Mouse (Mus musculus): ENCODE data around the gene Hnrnph1.

GRCm38 (mm10) chr11:50336126-50336525 lies 40.7 kb upstream of the Hnrnph1 start:
- TF ChIP-seq CTCF (conservative IDR thresholded peaks at IDR 0.05; ENCODE audit: low read length) (no peak), NANOG (IDR thresholded peaks at IDR 0.05; ENCODE audit: borderline replicate concordance, low read length) (no peak), POU5F1 (IDR thresholded peaks at IDR 0.05; ENCODE audit: borderline replicate concordance, low read length) (no peak)

Measured in E14TG2a.4 (cell line).